Mouse (Mus musculus) liver, embryonic 14.5 days (tissue): Measurements from ENCODE around the gene Pamr1.

ENCODE experiments used
- CTCF ChIP-seq: IDR thresholded peaks from 2 replicates; pipeline ENCODE4 v1.5.1; 2016; ENCODE audit warnings: antibody characterized with exemption, low read depth, control low read depth
- EP300 ChIP-seq: IDR thresholded peaks from 2 replicates; pipeline ENCODE4 v1.6.1; 2016; ENCODE audit warnings: antibody characterized with exemption, low read depth

- no peak for TF ChIP-seq EP300
- TF ChIP-seq CTCF: no peak
Measured at GRCm38 (mm10) chr2:102663865-102664264, 114.1 kb downstream of the Pamr1 start.
